Mouse (Mus musculus) olfactory bulb, adult 2 months (tissue): ENCODE measurements at regions not wholly inside any gene's neighbourhood (a gene's known extent, or its start where the extent isn't known, plus 50 kb on each side); places are given as distances from the start of the nearest gene placed in this dataset.

Experiments used
- CTCF ChIP-seq: fragments of 200-500 bp; IDR thresholded peaks from 2 replicates; pipeline ENCODE4 v1.5.1; 2012; ENCODE audit warnings: low read depth, mild to moderate bottlenecking, low read length, moderate library complexity; ENCODE audit not compliant: insufficient read depth
- POLR2A ChIP-seq: fragments of 200-500 bp; IDR thresholded peaks from 2 replicates; pipeline ENCODE4 v1.6.1; 2012; ENCODE audit warnings: mild to moderate bottlenecking, low read depth, low read length, moderate library complexity; ENCODE audit not compliant: insufficient read depth

- TF ChIP-seq POLR2A (no peak), CTCF (no peak)
Observed at GRCm38 (mm10) chr4:88931217-88931616, 51.2 kb upstream of the Ifne start.
